Mouse (Mus musculus): ENCODE results near the gene Itpk1. TPM values are rescaled to one million over a fixed set of nuclear protein-coding genes. Genes with fewer than 3 reads are reported as not detected.

Itpk1 gene
- total RNA-seq, 1 experiment from 2014 or later = 72.0 TPM

GRCm38 (mm10) chr12:102691180-102691579, 13.6 kb downstream of the Itpk1 start:
- DNase-seq = peak; percentile 73

- no peak for DNase-seq
Measured at GRCm38 (mm10) chr12:102689773-102690563, 14.8 kb downstream of the Itpk1 start.

- DNase-seq = no peak
Measured at GRCm38 (mm10) chr12:102686321-102686720, 18.4 kb downstream of the Itpk1 start.

GRCm38 (mm10) chr12:102685523-102685931, 19.2 kb downstream of the Itpk1 start:
- DNase-seq = no peak

- no peak for DNase-seq
Measured at GRCm38 (mm10) chr12:102684720-102685386, 19.9 kb downstream of the Itpk1 start.

- no peak for DNase-seq
Measured at GRCm38 (mm10) chr12:102683979-102684378, 20.8 kb downstream of the Itpk1 start.

- no peak for DNase-seq
Measured at GRCm38 (mm10) chr12:102683438-102683837, 21.3 kb downstream of the Itpk1 start.

GRCm38 (mm10) chr12:102682722-102683299, 21.9 kb downstream of the Itpk1 start:
- peak; percentile 68 for DNase-seq

- peak; percentile 81 for DNase-seq
Measured at GRCm38 (mm10) chr12:102682085-102682484, 22.6 kb downstream of the Itpk1 start.

- DNase-seq = peak; percentile 74
Measured at GRCm38 (mm10) chr12:102681590-102681989, 23.1 kb downstream of the Itpk1 start.

GRCm38 (mm10) chr12:102678820-102679219, 25.9 kb downstream of the Itpk1 start:
- peak; percentile 75 for DNase-seq

GRCm38 (mm10) chr12:102677089-102677488, 27.6 kb downstream of the Itpk1 start:
- no peak for DNase-seq

GRCm38 (mm10) chr12:102674556-102674955, 30.2 kb downstream of the Itpk1 start:
- no peak for DNase-seq

GRCm38 (mm10) chr12:102674123-102674522, 30.6 kb downstream of the Itpk1 start:
- DNase-seq = no peak

- no peak for DNase-seq
Measured at GRCm38 (mm10) chr12:102672857-102673839, 31.6 kb downstream of the Itpk1 start.

GRCm38 (mm10) chr12:102672176-102672575, 32.6 kb downstream of the Itpk1 start:
- no peak for DNase-seq

- DNase-seq = no peak
Measured at GRCm38 (mm10) chr12:102670848-102671247, 33.9 kb downstream of the Itpk1 start.

GRCm38 (mm10) chr12:102665465-102666202, 39.1 kb downstream of the Itpk1 start:
- DNase-seq = no peak

- DNase-seq = no peak
Measured at GRCm38 (mm10) chr12:102664052-102664448, 40.7 kb downstream of the Itpk1 start.

- DNase-seq = no peak
Measured at GRCm38 (mm10) chr12:102663349-102664051, 41.2 kb downstream of the Itpk1 start.

- DNase-seq = no peak
Measured at GRCm38 (mm10) chr12:102661772-102662171, 43.0 kb downstream of the Itpk1 start.

All from adrenal gland, postnatal 14 days (tissue).